Mouse (Mus musculus) left cerebral cortex, adult 2 months (tissue): Measurements from ENCODE around the gene Sdsl. TPM values are rescaled to one million over a fixed set of nuclear protein-coding genes. Genes with fewer than 3 reads are reported as not detected.
A peak's percentile ranks its signal among the peaks of the same experiment; 100 is the strongest.

Experiments used
- DNase-seq, 2 experiments: peaks; one replicate each; pipeline ENCODE4 v3.0.0; 2021 to 2022; ENCODE audit warnings: low spot score in 2 of 2, mixed read lengths in 1 of 2; ENCODE audit errors: extremely low spot score in 1 of 2
- H3K27ac ChIP-seq: fragments of 200-600 bp; 2 replicates; pipeline ENCODE4 v1.8.1; 2022
- H3K4me3 ChIP-seq: fragments of 200-600 bp; 2 replicates; pipeline ENCODE4 v1.8.1; 2022
- CTCF ChIP-seq: fragments of 200-600 bp; IDR thresholded peaks from 2 replicates; pipeline ENCODE4 v1.8.1; 2022; ENCODE audit warnings: antibody characterized with exemption, mild to moderate bottlenecking, moderate library complexity
- intact Hi-C: fragments of 180-260 bp; cut with DNase I; formaldehyde crosslinking; loops from one replicate; pipeline ENCODE4 v1.15.1; 2025
- total RNA-seq, 2 experiments: library from RNA; stranded (reverse); gene quantifications; 2 replicates each; pipeline ENCODE4 v1.2.3; 2021

The Sdsl gene
- total RNA-seq, 2 experiments from 2014 or later, result 5.3 to 7.4 TPM

DNA sequence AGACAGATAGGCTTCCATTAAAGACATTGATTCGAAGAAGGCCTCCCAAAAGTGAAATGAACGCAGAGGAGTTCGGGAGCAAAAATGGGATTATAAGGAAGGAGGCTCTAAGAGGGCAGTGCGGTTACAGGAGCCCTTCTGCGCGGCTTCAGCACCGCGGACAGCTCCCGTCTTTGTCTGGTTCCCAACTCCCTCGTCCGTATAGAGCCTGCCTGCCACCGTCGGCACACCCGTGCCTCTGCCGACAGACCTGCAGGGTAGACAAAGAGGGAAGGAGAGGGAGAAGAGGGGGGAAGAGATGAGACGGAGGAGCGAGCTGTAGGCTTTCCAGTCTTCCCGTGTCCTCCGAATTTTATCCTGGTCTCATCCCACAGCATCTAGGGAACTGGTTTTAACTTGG lies 48.6 kb downstream of the Sdsl start:
- H3K4me3 ChIP-seq, result no peak overlapping the region
- intact Hi-C loops, result loop anchor here (5.0 kb wide), 1 partner anchor 747 kb away; no protein-coding TSS in a partner anchor
- H3K27ac ChIP-seq, result no peak overlapping the region
- no peak for DNase-seq
- TF ChIP-seq CTCF, result no peak

DNA sequence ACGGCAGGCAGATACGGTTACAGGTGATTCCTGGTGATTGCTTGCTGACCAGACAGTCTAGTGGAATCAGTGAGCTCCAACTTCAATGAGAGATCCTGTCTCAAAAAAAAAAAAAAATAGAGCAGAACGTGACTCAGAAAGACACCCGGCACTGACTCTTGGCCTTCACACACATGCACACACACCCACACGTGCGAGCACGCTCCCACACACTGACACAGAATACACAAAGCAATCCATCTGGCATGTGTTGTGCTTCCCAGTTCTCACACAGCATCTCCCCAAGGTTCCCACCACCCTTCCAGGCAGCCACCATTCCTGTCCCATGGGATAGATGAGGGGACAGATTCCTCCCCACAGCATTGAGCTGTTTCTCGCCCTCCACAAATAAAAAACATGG lies 52.5 kb downstream of the Sdsl start:
- intact Hi-C loops, result loop anchor here (5.0 kb wide), 1 partner anchor 743 kb away; no protein-coding TSS in a partner anchor
- DNase-seq, result no peak
- Histone ChIP-seq H3K4me3 (no peak overlapping the region), H3K27ac (no peak overlapping the region)
- no peak for TF ChIP-seq CTCF

DNA sequence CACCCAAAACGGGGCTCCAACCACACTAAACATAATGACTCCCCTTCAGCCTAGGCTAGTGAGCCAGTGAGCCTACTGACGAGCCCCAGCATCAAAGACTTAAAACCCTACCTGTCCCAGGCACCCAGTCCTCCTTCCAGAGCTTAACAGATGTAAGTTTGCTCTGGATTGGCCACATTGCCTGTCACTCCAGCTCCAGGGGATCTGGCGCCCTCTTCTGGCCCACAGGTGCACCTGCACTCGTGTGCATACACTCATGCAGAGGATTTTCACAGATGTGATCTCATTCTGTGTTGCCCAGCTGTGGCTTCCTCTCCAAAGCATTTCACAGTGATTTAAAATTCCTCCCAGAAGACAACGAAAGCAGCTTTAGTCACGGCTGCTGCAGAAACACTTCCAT lies 59.2 kb downstream of the Sdsl start:
- no peak overlapping the region for H3K27ac ChIP-seq
- intact Hi-C loops, result no loop called here
- H3K4me3 ChIP-seq, result no peak overlapping the region
- peak; percentile 26 for TF ChIP-seq CTCF
- DNase-seq, result no peak

- no peak overlapping the region; the same call in 1 of the 2 replicates for H3K27ac ChIP-seq
- intact Hi-C loops, result no loop called here
- peak in 1 of 2 experiments; percentile 64 for DNase-seq
- peak overlapping the region; percentile 37 for H3K4me3 ChIP-seq
- no peak for TF ChIP-seq CTCF
Observed at GRCm38 (mm10) chr5:120409385-120410378, 62.9 kb downstream of the Sdsl start.

GRCm38 (mm10) chr5:120408933-120409332 lies 63.7 kb downstream of the Sdsl start:
- Histone ChIP-seq H3K4me3 (no peak overlapping the region), H3K27ac (no peak overlapping the region)
- intact Hi-C loops, result no loop called here
- DNase-seq, result peak in 1 of 2 experiments; percentile 19
- no peak for TF ChIP-seq CTCF

Other genes with a start within 250 kb of the Sdsl start
- not detected for gene Lhx5, start 41.1 kb downstream of the Sdsl start, total RNA-seq
- under 1 TPM in 1 of 2 experiments, not detected in 1; 0.61 TPM for gene Sds, start 3.7 kb upstream of the Sdsl start, total RNA-seq
- 10 to 100 TPM; 60.6 to 61.7 TPM for gene Plbd2, start 30.8 kb upstream of the Sdsl start, total RNA-seq
- gene Slc8b1, start 38.4 kb upstream of the Sdsl start, total RNA-seq, result 1 to 10 TPM; 4.5 to 7.5 TPM
- 10 to 100 TPM; 36.8 to 42.1 TPM for gene Tpcn1, start 115.9 kb upstream of the Sdsl start, total RNA-seq
- gene Iqcd, start 116.2 kb upstream of the Sdsl start, total RNA-seq, result under 1 TPM; 0.47 to 0.75 TPM
- gene Rita1, start 139.8 kb upstream of the Sdsl start, total RNA-seq, result 10 to 100 TPM; 29.5 to 29.9 TPM
- 10 to 100 TPM; 38.6 to 41.0 TPM for gene Ddx54, start 139.9 kb upstream of the Sdsl start, total RNA-seq
- under 1 TPM in 1 of 2 experiments, not detected in 1; 0.52 TPM for gene Cfap73, start 161.4 kb upstream of the Sdsl start, total RNA-seq
- gene Rasal1, start 176.0 kb upstream of the Sdsl start, total RNA-seq, result 10 to 100 TPM; 85.3 TPM
- gene Dtx1, start 239.1 kb upstream of the Sdsl start, total RNA-seq, result 10 to 100 TPM; 74.5 to 76.9 TPM